Mouse (Mus musculus): ENCODE results near the gene Defb7.

Gene Defb7

DNA sequence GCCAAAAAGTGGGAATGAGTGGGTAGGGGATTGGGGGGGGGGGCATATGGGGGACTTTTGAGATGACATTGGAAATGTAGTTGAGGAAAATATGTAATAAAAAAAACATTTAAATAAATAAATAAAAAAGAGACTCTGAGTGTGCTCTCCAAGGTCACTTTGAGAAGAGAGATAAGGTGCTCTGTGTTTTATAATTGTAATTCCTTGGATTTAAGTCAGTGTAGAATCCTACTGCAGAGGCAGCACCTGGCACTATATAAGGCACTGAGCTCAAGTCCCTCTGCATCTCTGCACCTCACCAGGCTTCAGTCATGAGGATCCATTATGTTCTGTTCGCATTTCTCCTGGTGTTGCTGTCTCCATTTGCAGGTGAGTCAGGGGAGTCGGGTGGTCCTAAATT lies at the start of gene Defb7:
Gene Defb7 (plus strand): TSS at position 301 of the 400 bp plus-strand sequence.
- DNase-seq (ENCODE audit: low spot score in 2 of 2) = no peak

DNA sequence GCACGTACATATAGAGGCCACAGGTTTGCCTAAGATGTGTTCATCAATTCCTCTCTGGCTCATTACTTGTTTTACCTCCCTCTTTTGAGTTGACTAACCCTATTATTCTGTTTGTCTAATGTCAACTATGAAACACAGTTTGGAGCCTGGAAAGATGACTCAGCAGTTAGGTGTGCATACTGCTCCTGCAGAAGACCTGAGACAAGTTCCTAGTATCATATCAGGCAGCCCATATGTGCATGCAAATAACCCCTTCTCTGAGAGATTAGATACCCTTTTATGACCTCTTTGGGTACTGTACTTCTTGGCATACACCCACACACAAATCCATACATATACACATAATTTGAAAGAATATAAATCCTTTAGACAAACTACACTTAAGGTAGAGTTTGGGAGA lies 48.5 kb upstream of the Defb7 start:
- DNase-seq (ENCODE audit: low spot score in 2 of 2) = no peak

DNA sequence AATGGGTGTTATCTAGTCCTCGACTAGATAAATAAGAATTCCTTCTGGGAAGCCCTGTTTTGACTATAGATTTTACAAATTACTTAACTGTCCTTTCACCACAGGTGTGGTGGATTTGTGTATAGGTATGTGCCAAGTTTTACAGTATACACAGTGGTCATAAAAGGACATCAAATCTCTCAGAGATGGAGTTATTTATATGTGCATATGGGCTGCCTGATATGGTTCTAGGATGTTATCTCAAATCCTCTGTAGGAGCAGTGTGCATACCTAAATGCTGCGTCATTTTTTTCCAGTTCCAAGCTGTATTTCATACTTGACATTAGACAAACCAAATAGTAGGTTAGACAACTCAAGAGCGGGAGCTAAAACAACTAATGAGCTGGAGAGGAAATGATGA lies 33.5 kb upstream of the Defb7 start:
- no peak for DNase-seq (ENCODE audit: low spot score in 2 of 2)

GRCm38 (mm10) chr8:19469026-19469425 lies 25.9 kb upstream of the Defb7 start:
- DNase-seq (ENCODE audit: low spot score in 2 of 2) = no peak

- DNase-seq (ENCODE audit: low spot score in 2 of 2) = no peak
Observed at GRCm38 (mm10) chr8:19500524-19500923, 5.6 kb downstream of the Defb7 start.

GRCm38 (mm10) chr8:19535195-19535829 lies 40.4 kb downstream of the Defb7 start:
- no peak for DNase-seq (ENCODE audit: low spot score in 2 of 2)

GRCm38 (mm10) chr8:19540376-19540775 lies 45.5 kb downstream of the Defb7 start:
- no peak for DNase-seq (ENCODE audit: low spot score in 2 of 2)
